Mouse (Mus musculus) liver, embryonic 14.5 days (tissue): Measurements from ENCODE around the gene Kansl2.

ENCODE experiments used
- CTCF ChIP-seq: IDR thresholded peaks from 2 replicates; pipeline ENCODE4 v1.5.1; 2016; ENCODE audit warnings: antibody characterized with exemption, low read depth, control low read depth
- EP300 ChIP-seq: IDR thresholded peaks from 2 replicates; pipeline ENCODE4 v1.6.1; 2016; ENCODE audit warnings: antibody characterized with exemption, low read depth

GRCm38 (mm10) chr15:98573293-98573692 is 39.2 kb upstream of the Kansl2 start:
- no peak for TF ChIP-seq CTCF
- TF ChIP-seq EP300, result no peak
